Mouse (Mus musculus): ENCODE results near the gene Dnm2.

GRCm38 (mm10) chr9:21498284-21498902, 73.7 kb downstream of the Dnm2 start:
- TF ChIP-seq POLR2A (IDR thresholded peaks at IDR 0.05; ENCODE audit: extremely low read depth, insufficient read depth, low read length) = no peak
- TF ChIP-seq CTCF (IDR thresholded peaks at IDR 0.05; ENCODE audit: low read depth, low read length) = no peak

Measured in liver, adult 2 months (tissue).